Mouse (Mus musculus): ENCODE data around the gene Gtf2h4. TPM values are rescaled to one million over a fixed set of nuclear protein-coding genes. Genes with fewer than 3 reads are reported as not detected.
A peak's percentile ranks its signal among the peaks of the same experiment; 100 is the strongest.

The Gtf2h4 gene
- polyA plus RNA-seq, 1 experiment from 2014 or later: 31.1 TPM

GRCm38 (mm10) chr17:35671846-35672245 is 1.7 kb downstream of the Gtf2h4 start:
- H3K36me3 ChIP-seq (ENCODE audit: control insufficient read depth, insufficient read depth, low read length): no peaks in the 10 kb centered on the region
- peaks cover 3% of the 10 kb centered on the region; the same call in 1 of the 2 replicates for H3K4me1 ChIP-seq (ENCODE audit: control insufficient read depth, insufficient read depth, low read length)
- H3K9me3 ChIP-seq (replicated peaks; ENCODE audit: control insufficient read depth, low read length): no peaks in the 10 kb centered on the region
- H3K4me2 ChIP-seq: no peak overlapping the region
- no peak overlapping the region for H3K4me3 ChIP-seq (ENCODE audit: low read depth, low read length)
- no peak overlapping the region for H3K27ac ChIP-seq (ENCODE audit: low read depth, low read length)
- WGBS (ENCODE audit: insufficient replicate concordance): 83% methylated on average over 6 of the region's 6 CpGs
- no peak overlapping the region for H3K9ac ChIP-seq (ENCODE audit: low read depth, low read length)
- no peaks in the 10 kb centered on the region for H3K27me3 ChIP-seq (ENCODE audit: control insufficient read depth, insufficient read depth, low read length)
- no peak for ATAC-seq (replicated peaks; ENCODE audit: insufficient number of reproducible peaks, low FRiP score, low TSS enrichment)

GRCm38 (mm10) chr17:35669731-35670130 is 3.8 kb downstream of the Gtf2h4 start:
- H3K36me3 ChIP-seq (ENCODE audit: control insufficient read depth, insufficient read depth, low read length): no peaks in the 10 kb centered on the region
- WGBS (ENCODE audit: insufficient replicate concordance): 89% methylated on average over 9 of the region's 9 CpGs
- no peak overlapping the region for H3K4me3 ChIP-seq (ENCODE audit: low read depth, low read length)
- no peak overlapping the region for H3K4me2 ChIP-seq
- H3K27me3 ChIP-seq (ENCODE audit: control insufficient read depth, insufficient read depth, low read length): no peaks in the 10 kb centered on the region
- no peak overlapping the region for H3K9ac ChIP-seq (ENCODE audit: low read depth, low read length)
- no peak overlapping the region for H3K27ac ChIP-seq (ENCODE audit: low read depth, low read length)
- ATAC-seq (replicated peaks; ENCODE audit: insufficient number of reproducible peaks, low FRiP score, low TSS enrichment): no peak
- peaks cover 11% of the 10 kb centered on the region for H3K4me1 ChIP-seq (ENCODE audit: control insufficient read depth, insufficient read depth, low read length)
- H3K9me3 ChIP-seq (replicated peaks; ENCODE audit: control insufficient read depth, low read length): no peaks in the 10 kb centered on the region

GRCm38 (mm10) chr17:35667334-35668065 is 6.0 kb downstream of the Gtf2h4 start, which contains the start of gene Vars2:
Vars2 (minus strand) TSS chr17:35667592.
- Histone ChIP-seq H3K9me3 (replicated peaks; ENCODE audit: control insufficient read depth, low read length) (no peaks in the 10 kb centered on the region), H3K36me3 (ENCODE audit: control insufficient read depth, insufficient read depth, low read length) (0 out of 2 replicates have a peak, but pooled peaks cover 3% of the 10 kb centered on the region), H3K27ac (ENCODE audit: low read depth, low read length) (peak within 1 kb of the TSS; percentile 78), H3K4me3 (ENCODE audit: low read depth, low read length) (peak within 1 kb of the TSS; percentile 82), H3K9ac (ENCODE audit: low read depth, low read length) (peak within 1 kb of the TSS; percentile 80), H3K4me1 (ENCODE audit: control insufficient read depth, insufficient read depth, low read length) (peaks cover 11% of the 10 kb centered on the region), H3K27me3 (ENCODE audit: control insufficient read depth, insufficient read depth, low read length) (no peaks in the 10 kb centered on the region), H3K4me2 (peak within 1 kb of the TSS; percentile 96)
- ATAC-seq (replicated peaks; ENCODE audit: insufficient number of reproducible peaks, low FRiP score, low TSS enrichment): peak; percentile 83
- under 1% methylated on average over 61 of the region's 61 CpGs for WGBS (ENCODE audit: insufficient replicate concordance)

- Histone ChIP-seq H3K27me3 (ENCODE audit: control insufficient read depth, insufficient read depth, low read length) (no peaks in the 10 kb centered on the region), H3K9ac (ENCODE audit: low read depth, low read length) (peak overlapping the region; percentile 80), H3K4me1 (ENCODE audit: control insufficient read depth, insufficient read depth, low read length) (peaks cover 11% of the 10 kb centered on the region), H3K36me3 (ENCODE audit: control insufficient read depth, insufficient read depth, low read length) (peaks cover 4% of the 10 kb centered on the region; the same call in 1 of the 2 replicates), H3K4me3 (ENCODE audit: low read depth, low read length) (peak overlapping the region; percentile 82), H3K27ac (ENCODE audit: low read depth, low read length) (peak overlapping the region; percentile 78), H3K9me3 (replicated peaks; ENCODE audit: control insufficient read depth, low read length) (no peaks in the 10 kb centered on the region), H3K4me2 (peak overlapping the region; percentile 96)
- 0 out of 2 replicates have a peak, but pooled peaks have one; percentile 8 for ATAC-seq (replicated peaks; ENCODE audit: insufficient number of reproducible peaks, low FRiP score, low TSS enrichment)
- 5% methylated on average over 13 of the region's 13 CpGs for WGBS (ENCODE audit: insufficient replicate concordance)
Measured at GRCm38 (mm10) chr17:35666851-35667256, 6.7 kb downstream of the Gtf2h4 start.

- H3K27ac ChIP-seq (ENCODE audit: low read depth, low read length): no peak overlapping the region
- no peak overlapping the region for H3K4me2 ChIP-seq
- no peak for ATAC-seq (replicated peaks; ENCODE audit: insufficient number of reproducible peaks, low FRiP score, low TSS enrichment)
- no peaks in the 10 kb centered on the region for H3K9me3 ChIP-seq (replicated peaks; ENCODE audit: control insufficient read depth, low read length)
- peaks cover 11% of the 10 kb centered on the region for H3K4me1 ChIP-seq (ENCODE audit: control insufficient read depth, insufficient read depth, low read length)
- H3K27me3 ChIP-seq (ENCODE audit: control insufficient read depth, insufficient read depth, low read length): no peaks in the 10 kb centered on the region
- no peak overlapping the region for H3K9ac ChIP-seq (ENCODE audit: low read depth, low read length)
- H3K36me3 ChIP-seq (ENCODE audit: control insufficient read depth, insufficient read depth, low read length): peaks cover 9% of the 10 kb centered on the region; the same call in 1 of the 2 replicates
- no peak overlapping the region for H3K4me3 ChIP-seq (ENCODE audit: low read depth, low read length)
- 76% methylated on average over 17 of the region's 17 CpGs for WGBS (ENCODE audit: insufficient replicate concordance)
Measured at GRCm38 (mm10) chr17:35665957-35666515, 7.5 kb downstream of the Gtf2h4 start.

- no peak overlapping the region for H3K27ac ChIP-seq (ENCODE audit: low read depth, low read length)
- WGBS (ENCODE audit: insufficient replicate concordance): 72% methylated on average over 2 of the region's 2 CpGs
- H3K9me3 ChIP-seq (replicated peaks; ENCODE audit: control insufficient read depth, low read length): no peaks in the 10 kb centered on the region
- no peaks in the 10 kb centered on the region for H3K4me1 ChIP-seq (ENCODE audit: control insufficient read depth, insufficient read depth, low read length)
- no peak for ATAC-seq (replicated peaks; ENCODE audit: insufficient number of reproducible peaks, low FRiP score, low TSS enrichment)
- H3K9ac ChIP-seq (ENCODE audit: low read depth, low read length): no peak overlapping the region
- H3K4me2 ChIP-seq: no peak overlapping the region
- no peak overlapping the region for H3K4me3 ChIP-seq (ENCODE audit: low read depth, low read length)
- peaks cover 6% of the 10 kb centered on the region; the same call in 1 of the 2 replicates for H3K36me3 ChIP-seq (ENCODE audit: control insufficient read depth, insufficient read depth, low read length)
- H3K27me3 ChIP-seq (ENCODE audit: control insufficient read depth, insufficient read depth, low read length): no peaks in the 10 kb centered on the region
Measured at GRCm38 (mm10) chr17:35653086-35653485, 20.5 kb downstream of the Gtf2h4 start.

GRCm38 (mm10) chr17:35649429-35649828 is 24.1 kb downstream of the Gtf2h4 start:
- H3K36me3 ChIP-seq (ENCODE audit: control insufficient read depth, insufficient read depth, low read length): no peaks in the 10 kb centered on the region
- H3K4me2 ChIP-seq: no peak overlapping the region
- H3K4me3 ChIP-seq (ENCODE audit: low read depth, low read length): no peak overlapping the region
- no peak overlapping the region for H3K27ac ChIP-seq (ENCODE audit: low read depth, low read length)
- 59% methylated on average over 2 of the region's 2 CpGs for WGBS (ENCODE audit: insufficient replicate concordance)
- H3K9ac ChIP-seq (ENCODE audit: low read depth, low read length): no peak overlapping the region
- no peaks in the 10 kb centered on the region for H3K27me3 ChIP-seq (ENCODE audit: control insufficient read depth, insufficient read depth, low read length)
- H3K9me3 ChIP-seq (replicated peaks; ENCODE audit: control insufficient read depth, low read length): no peaks in the 10 kb centered on the region
- no peak for ATAC-seq (replicated peaks; ENCODE audit: insufficient number of reproducible peaks, low FRiP score, low TSS enrichment)
- H3K4me1 ChIP-seq (ENCODE audit: control insufficient read depth, insufficient read depth, low read length): no peaks in the 10 kb centered on the region

GRCm38 (mm10) chr17:35643609-35644236 is 29.8 kb downstream of the Gtf2h4 start, which contains the start of gene Mucl3:
Mucl3 (minus strand) TSS chr17:35643695.
- no peaks in the 10 kb centered on the region for H3K36me3 ChIP-seq (ENCODE audit: control insufficient read depth, insufficient read depth, low read length)
- WGBS (ENCODE audit: insufficient replicate concordance): 67% methylated on average over 13 of the region's 13 CpGs
- no peak within 1 kb of the TSS for H3K9ac ChIP-seq (ENCODE audit: low read depth, low read length)
- no peaks in the 10 kb centered on the region for H3K9me3 ChIP-seq (replicated peaks; ENCODE audit: control insufficient read depth, low read length)
- H3K4me1 ChIP-seq (ENCODE audit: control insufficient read depth, insufficient read depth, low read length): 0 out of 2 replicates have a peak, but pooled peaks cover 6% of the 10 kb centered on the region
- no peak within 1 kb of the TSS for H3K27ac ChIP-seq (ENCODE audit: low read depth, low read length)
- no peak within 1 kb of the TSS for H3K4me2 ChIP-seq
- H3K27me3 ChIP-seq (ENCODE audit: control insufficient read depth, insufficient read depth, low read length): peaks cover 19% of the 10 kb centered on the region
- no peak for ATAC-seq (replicated peaks; ENCODE audit: insufficient number of reproducible peaks, low FRiP score, low TSS enrichment)
- no peak within 1 kb of the TSS for H3K4me3 ChIP-seq (ENCODE audit: low read depth, low read length)

Data from heart, embryonic 11.5 days (tissue).